Mouse (Mus musculus) lung, postnatal 14 days (tissue): Measurements from ENCODE around the gene Msh4.
"Not testable (repeated sequence)": the region's sequence is repeated elsewhere in the genome, so short reads cannot be mapped to it uniquely, and the experiment has no call there.

Source experiments
- DNase-seq: peaks from one replicate; pipeline ENCODE4 v3.0.0; 2021

Msh4 gene

DNA sequence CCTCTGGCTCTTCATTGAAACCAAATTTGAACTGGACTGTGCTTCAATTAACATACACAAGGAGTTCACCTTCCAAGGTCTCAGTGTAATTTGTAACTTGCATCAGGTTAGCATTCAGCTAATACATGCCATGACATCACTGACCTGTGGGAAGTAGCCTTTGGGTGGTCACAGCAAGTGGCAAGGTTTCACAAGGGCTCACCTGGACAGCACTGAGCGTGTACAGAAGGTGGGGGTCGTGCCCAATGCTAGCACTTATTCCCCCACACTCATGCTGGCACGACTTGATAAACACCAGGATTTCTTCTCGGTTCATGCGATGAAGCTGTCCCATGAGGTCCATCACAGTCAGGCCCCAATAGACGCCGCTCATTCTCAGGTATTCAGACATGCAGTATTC, 4.6 kb upstream of the Msh4 start:
- DNase-seq = no peak

GRCm38 (mm10) chr3:153908919-153909318, 3.0 kb upstream of the Msh4 start:
- no peak for DNase-seq

DNA sequence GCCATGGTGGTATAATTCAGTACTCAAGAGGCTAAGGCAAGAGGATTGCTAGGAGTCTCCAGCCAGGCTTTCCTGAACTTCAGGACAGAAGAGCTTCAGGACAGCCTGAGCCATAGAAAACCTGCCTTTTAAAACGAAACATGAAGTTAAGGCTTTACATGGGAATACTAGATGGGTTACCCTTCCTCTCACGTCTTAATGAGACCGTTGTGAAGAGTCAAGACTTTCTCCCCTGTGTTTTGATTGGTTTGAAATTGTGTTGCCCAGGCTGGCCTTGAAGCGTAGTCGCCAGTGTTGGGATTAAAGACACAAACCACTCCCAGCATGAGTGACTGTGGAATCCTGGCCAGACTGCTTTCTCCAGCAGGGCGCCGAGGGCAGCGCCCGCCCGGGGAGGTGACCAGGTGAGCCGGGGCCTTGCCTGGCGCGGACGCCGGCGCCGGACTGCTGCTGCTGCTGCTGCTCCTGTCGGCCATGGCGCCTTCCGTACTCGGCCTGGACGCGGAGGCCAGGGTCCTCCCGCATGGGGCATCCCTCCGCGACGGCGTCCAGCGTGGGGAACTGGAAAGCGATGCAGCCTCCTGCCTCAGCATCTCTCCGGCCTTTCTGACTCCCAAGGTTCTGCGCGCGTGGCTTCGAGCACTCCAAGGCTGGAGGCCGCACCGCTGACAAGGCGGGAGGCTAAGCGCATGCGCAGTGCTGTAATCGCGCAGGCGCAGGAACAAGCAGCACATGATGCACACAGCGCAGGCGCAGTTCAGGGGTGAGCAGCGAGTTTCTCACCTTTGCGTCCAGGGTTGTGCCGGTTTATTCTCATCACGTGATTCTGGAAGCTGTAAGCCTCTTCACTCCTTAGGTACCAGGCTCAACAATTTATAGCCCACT, 445 bp downstream of the Msh4 start:
- DNase-seq = no peak

DNA sequence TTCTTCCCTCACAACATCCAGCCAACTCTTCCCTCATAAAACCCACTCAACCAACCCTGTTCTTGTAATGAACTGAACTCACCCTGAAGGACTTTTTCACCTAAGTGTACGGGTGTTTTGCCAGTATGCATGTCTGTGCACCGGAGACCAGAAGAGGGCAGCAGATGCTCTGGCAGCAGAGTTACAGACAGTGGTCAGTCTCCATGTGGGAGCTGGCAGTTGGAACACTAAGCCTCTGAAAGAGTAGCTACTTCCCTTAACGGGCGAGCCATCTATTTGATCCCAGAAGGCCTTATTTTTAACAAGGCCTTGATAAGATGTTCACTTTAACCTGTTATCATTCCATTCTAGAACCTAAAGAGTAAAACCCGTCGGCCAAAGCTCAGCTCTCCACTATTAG, 1.4 kb downstream of the Msh4 start:
- peak; percentile 50 for DNase-seq

GRCm38 (mm10) chr3:153902595-153902994, 3.3 kb downstream of the Msh4 start:
- DNase-seq = no peak

GRCm38 (mm10) chr3:153901904-153902303, 4.0 kb downstream of the Msh4 start:
- no peak for DNase-seq

GRCm38 (mm10) chr3:153897216-153897615, 8.7 kb downstream of the Msh4 start:
- no peak for DNase-seq

GRCm38 (mm10) chr3:153895454-153895853, 10.5 kb downstream of the Msh4 start:
- no peak for DNase-seq

- DNase-seq = no peak
Observed at GRCm38 (mm10) chr3:153889188-153889781, 16.7 kb downstream of the Msh4 start.

- DNase-seq = no peak
Observed at GRCm38 (mm10) chr3:153888141-153888540, 17.8 kb downstream of the Msh4 start.

DNA sequence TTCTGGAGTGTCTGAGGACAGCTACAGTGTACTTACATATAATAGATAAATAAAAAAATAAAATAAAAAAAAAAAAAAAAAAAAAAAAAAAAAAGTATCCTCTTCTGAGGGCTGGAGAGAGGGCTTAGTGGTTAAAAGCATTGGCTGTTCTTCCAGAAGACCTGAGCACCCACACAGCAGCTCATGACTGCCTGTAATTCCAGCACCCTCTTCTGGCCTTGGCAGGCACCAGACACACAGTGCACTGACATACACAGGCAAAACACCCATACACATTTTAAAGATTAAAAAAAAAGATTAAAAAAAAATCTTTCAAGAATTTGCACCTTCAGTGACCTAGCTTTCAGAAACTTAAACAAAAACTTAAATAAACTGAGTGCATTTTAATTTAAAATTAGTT, 19.6 kb downstream of the Msh4 start:
- DNase-seq = no peak

DNA sequence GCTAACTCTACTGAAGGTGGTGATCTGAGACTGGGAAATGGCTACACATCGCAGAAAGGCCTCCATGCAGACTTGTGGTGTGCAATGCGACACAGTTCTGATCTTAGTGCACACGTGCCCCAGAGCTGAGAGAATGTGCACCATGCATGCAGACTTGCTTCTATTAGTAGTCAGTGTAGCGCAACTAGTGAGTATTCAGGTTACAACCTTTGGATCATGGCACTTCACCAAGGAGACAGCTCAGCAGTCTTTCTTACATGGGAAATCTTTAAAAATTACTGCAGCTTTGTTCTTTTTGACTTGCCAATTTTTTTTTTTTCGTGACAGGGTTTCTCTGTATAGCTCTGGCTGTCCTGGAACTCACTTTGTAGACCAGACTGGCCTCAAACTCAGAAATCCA, 34.5 kb downstream of the Msh4 start:
- DNase-seq = no peak

GRCm38 (mm10) chr3:153867149-153868136, 38.5 kb downstream of the Msh4 start:
- DNase-seq = no peak

DNA sequence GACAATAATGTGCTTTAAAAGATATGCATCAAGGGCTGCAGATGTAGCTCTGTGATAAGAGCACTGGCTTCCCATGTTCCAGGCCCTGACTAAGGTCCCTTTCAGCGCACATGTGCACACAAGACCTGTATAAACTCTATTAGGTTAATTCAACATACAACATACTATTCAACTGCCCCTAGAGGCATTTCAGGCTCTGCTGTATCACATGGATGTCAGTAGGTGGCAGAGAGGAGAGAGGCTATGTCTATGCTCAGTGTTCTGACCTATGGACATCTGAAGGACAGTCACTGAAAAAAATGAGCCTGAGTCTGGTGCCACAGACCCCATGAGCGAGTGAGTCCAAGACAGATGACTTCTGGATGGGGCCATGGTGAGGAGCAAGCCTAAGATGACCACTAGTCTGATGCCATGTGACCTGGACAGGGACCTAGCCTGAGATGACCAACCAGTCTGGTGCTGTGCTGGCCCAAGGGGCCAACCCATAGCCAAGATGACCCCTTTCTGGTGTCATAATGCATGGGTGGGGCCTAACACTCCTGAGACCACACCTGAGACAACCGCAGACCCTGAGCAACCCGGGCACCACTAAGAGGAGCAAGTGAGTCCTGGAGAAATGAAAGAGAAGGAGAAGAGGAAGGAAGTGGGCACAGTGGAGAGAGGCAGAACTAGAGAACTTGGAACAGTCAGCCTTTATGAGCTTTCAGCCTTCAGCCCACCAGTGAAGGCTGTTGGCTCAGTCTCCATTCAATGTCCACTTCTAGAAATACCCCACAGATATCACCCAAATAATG, 41.1 kb downstream of the Msh4 start:
- no peak for DNase-seq

- DNase-seq = no peak
Observed at GRCm38 (mm10) chr3:153863816-153864215, 42.1 kb downstream of the Msh4 start.

DNA sequence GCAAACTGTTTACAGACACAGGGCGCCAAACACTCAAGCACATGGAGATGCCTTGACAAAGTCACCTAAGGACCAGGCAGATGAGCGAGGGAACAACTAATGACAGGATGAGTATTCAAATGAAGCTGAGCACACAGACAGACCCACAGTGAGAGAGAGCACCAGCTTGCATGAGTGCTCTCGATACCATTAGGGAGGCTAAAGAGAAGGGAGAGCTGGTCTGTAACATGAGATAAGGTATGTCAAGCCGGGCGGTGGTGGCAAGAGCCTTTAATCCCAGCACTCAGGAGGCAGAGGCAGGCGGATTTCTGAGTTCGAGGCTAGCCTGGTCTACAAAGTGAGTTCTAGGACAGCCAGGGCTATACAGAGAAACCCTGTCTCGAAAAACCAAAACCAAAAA, 45.5 kb downstream of the Msh4 start:
- not testable (repeated sequence) for DNase-seq

GRCm38 (mm10) chr3:153858350-153859001, 47.5 kb downstream of the Msh4 start:
- no peak for DNase-seq

- no peak for DNase-seq
Observed at GRCm38 (mm10) chr3:153852266-153852665, 53.7 kb downstream of the Msh4 start.

GRCm38 (mm10) chr3:153850759-153851158, 55.2 kb downstream of the Msh4 start:
- DNase-seq = no peak

DNA sequence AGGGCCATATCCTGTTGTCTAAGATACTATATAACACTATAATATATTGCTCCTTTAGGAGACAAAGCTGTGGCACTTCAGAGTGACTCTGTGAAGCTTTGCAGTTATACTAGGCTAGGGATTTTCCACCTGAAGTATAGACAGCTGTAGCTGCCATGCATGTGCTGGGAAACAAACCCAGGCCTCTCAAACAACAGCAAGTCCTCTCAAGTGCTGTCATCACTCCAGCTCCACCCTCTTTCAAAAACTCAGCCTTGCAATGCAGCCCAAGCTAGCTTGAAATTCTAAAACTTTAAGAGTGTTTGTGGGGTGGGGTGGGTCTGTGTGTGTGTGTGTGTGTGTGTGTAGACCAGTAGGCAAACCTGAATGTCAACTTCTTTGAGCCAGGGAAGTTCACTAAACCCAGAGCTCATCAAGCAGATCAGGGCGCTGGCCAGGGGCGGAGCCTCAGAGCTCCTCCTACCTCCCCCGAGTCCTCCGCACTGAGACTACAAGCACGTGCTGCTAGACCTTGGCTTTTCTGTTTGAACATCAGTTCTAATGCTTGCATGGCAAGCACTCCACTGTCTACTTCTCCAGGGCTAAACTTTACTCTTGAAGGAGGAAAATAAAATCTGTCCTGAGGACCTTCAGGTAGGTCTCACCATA, 56.4 kb downstream of the Msh4 start:
- peak; percentile 18 for DNase-seq

- no peak for DNase-seq
Observed at GRCm38 (mm10) chr3:153847207-153847733, 58.7 kb downstream of the Msh4 start.
